Mouse (Mus musculus) thymus, postnatal 14 days (tissue): ENCODE results near the gene Myo1h.
A peak's percentile ranks its signal among the peaks of the same experiment; 100 is the strongest.

ENCODE experiments used
- DNase-seq: peaks from one replicate; pipeline ENCODE4 v3.0.0; 2021

Myo1h gene

DNA sequence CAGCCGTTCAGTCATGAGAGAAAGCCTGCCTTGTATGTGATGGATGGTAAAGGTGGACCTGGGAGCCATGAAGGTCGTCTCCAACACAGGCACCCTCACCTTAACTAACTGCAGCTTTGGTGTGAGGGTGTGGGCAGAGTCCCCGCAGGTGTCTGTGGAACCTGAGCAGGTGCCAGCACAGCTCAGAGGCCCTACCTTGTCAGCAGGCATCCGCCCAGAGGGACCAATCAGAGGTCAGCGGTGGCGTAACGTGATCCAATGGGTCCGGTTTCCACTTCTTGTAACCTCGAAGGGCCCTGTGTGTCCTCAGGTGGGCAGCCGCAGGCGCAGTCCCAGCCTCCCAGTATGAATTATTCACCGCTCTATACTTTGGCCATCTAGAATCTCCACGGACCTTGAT lies at the start of gene Myo1h:
Gene Myo1h (plus strand): TSS at position 293 of the 400 bp plus-strand sequence.
- DNase-seq, result no peak

DNA sequence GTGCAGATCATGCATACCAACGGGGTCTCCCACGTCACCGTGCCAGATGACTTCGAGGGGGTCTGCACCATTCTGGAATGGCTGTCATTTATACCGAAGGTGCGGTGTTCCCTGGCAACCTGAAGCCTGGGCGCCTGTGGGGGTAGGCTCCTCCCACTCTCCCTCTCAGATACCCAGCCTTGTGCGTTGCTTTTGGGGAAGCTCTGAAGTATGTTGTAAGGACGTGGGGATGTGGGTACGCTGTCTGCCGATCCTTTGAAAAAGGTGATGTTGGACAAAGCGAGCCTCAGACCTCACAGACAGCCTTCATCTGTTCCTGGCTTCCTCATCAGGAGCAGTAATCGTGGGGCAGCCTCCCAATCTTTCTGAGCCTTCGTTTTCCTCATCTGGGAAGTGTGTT lies 49.2 kb upstream of the Myo1h start:
- DNase-seq, result no peak

DNA sequence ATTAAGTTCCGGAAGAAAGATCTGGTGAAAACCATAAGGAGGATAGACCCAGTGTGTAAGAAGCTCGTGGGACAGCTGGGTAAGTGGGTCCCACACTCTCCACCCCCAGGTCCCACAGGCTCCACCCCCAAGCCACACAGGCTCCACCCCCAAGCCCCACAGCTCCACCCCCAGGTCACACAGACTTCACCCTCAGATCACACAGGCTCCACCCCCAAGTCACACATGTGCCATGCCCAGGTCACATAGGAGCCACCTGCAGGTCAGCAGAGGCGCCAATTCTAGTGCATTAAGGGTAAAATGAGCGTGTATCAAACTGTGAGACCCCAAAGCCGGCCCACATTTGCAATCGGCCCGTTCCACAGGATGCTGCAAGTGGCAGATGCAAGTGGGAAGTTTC lies 42.5 kb upstream of the Myo1h start:
- DNase-seq, result no peak

DNA sequence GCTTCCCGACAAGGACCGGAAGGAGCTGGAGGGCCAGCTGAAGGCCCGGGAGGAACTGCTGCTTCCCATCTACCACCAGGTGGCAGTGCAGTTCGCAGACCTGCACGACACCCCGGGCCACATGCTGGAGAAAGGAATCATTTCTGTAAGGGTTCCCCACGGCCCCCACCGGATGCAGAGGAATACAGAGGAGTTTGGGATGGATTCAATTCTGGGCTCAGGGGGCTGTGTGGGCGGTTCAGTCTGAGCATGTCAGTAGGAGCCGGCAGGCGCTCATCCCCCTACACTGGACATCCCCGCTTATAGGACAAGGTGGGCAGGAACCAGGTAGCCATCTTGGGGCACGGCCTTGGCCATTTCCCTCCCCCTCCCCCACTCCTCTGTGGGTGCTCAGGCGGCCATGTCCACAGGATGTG lies 40.8 kb upstream of the Myo1h start:
- DNase-seq, result peak; percentile 73

DNA sequence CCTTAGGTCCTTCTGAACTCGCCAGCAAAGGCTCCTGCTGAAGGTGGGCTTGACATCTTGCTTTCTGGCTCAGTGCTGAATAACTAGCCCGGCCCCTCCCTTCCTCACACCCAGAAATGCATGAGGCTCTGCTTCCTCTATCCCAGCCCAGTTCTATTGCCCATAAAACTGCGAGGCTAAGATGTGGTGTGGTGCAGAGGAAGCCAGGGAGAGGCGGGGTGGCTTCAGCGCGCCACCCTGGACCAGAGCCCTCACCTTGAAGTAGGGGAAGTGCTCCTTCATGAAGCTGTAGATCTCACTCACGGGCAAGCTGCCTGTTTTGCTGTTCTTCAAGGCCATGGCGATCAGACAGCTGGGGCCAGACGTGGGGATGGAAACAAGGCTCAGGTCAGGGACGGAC lies 29.5 kb upstream of the Myo1h start:
- DNase-seq, result no peak

GRCm38 (mm10) chr5:114261494-114261893 lies 27.5 kb upstream of the Myo1h start:
- DNase-seq, result no peak

DNA sequence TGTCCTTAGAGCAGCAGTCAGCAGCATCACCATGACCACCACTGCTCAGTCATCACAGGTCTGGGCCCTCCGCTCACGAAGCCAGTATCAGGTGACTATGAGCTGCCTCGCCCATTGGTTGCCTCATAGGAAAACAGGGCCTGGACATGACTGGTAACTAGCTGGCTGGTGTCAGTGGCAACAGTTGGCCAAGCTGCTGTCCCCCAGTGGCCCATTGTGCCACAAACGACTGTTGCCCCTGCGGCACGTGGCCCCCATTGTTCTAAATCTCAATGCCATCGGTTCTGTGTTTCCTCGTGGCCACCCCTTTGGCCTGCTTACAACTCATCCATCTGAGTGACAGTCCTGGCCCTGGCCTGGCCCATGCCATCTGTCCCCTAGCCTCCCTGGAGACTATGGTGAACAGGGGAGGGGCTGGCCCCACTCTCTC lies 24.9 kb upstream of the Myo1h start:
- DNase-seq, result no peak

- no peak for DNase-seq
Measured at GRCm38 (mm10) chr5:114264791-114265190, 24.2 kb upstream of the Myo1h start.

- DNase-seq, result no peak
Measured at GRCm38 (mm10) chr5:114268646-114269045, 20.3 kb upstream of the Myo1h start.

DNA sequence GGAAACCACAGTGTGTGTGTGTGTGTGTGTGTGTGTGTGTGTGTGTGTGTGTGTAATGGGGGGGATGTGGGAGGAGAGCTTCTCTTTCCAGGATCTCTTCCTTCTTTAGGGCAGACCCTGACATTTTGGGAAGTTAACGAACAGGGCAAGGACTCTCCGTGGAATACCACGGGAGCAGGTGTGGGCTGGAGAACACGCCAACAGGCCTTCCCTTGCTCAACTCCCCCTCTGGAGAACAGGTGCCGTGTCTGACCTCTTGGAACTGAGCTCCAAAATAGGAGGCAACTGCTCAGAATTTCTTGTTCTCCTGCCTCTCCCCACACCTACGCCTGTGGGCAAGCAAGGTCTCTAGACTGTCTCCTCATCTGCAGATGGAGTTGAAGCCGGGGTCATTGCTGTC lies 19.5 kb upstream of the Myo1h start:
- DNase-seq, result no peak

- no peak for DNase-seq
Measured at GRCm38 (mm10) chr5:114269984-114270383, 19.0 kb upstream of the Myo1h start.

DNA sequence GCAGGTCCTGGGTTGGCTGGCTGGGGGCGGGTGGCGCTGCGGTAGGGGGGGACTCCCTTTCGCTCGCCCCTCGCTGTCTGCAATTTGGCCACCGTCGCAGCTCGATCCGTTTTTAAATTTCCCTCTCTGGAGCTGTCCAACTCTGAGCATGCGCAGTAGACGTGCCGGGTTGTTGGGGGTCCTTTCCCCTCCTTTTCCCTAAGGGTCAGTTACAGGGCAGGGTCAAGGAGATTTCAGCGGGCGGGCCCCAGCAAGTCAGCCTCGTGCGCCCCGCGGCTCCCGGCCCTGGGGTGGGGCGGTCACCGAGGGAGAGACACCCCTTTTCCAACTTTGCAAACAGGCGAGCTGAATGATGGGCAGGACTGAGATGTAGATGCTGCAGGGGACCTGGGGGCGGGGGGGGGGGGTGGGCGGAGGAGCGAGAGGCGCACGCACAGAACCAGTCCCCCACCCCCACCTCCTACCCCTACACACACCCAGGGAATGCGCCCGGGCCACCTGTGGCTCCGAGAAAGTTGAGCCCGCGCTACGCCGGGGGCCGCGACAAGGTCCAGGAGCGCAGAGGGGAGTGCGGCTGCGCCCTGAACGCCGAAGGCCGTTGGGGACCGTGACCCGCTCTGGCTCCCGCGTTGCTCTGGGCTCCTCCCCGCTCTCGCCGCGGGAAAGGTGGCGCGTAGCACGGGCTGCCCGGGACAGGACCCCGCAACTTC lies 15.1 kb upstream of the Myo1h start, which contains the start of gene Foxn4:
Gene Foxn4 (minus strand): TSS at position 115 of the 710 bp plus-strand sequence.
- no peak for DNase-seq

- no peak for DNase-seq
Measured at GRCm38 (mm10) chr5:114275339-114275738, 13.6 kb upstream of the Myo1h start.

- DNase-seq, result no peak
Measured at GRCm38 (mm10) chr5:114275991-114276390, 13.0 kb upstream of the Myo1h start.

DNA sequence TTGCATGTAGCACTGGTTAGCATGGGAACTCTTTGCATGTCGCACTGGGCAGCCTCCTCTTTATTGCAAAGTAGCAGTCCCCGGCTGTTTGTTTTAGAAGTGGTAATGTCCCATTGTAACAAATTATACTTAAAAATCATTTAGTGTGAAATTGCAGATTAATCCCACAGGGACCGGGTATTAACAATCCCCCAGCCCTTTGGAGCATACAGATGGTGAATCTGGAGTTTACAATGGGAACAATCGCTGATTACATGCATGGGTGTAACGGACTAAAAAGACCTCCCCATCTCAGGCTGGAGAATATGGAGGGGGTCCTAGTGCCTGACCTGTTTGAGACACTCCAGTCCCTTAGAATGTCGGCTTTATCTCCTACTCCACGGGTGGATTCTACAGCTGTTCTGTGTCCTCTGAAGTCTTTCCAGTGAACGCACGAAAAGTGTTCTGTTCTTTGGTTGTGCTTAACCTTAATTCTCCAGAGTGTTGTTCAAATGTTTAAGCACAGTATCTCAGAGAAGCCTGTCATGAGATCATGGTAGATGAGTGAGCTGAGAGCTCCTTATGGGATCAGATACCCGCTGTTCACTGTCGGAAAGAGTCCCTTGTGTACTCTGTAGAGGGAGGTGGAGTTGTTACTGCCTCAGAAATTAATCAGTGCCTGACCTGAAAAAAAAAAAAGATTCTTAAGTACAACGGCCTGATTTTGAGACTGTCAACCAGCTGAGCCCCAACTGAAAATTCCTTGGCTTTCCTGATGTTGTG lies 9.4 kb upstream of the Myo1h start:
- no peak for DNase-seq

GRCm38 (mm10) chr5:114282346-114282745 lies 6.6 kb upstream of the Myo1h start:
- DNase-seq, result no peak

- DNase-seq, result no peak
Measured at GRCm38 (mm10) chr5:114284604-114285397, 4.2 kb upstream of the Myo1h start.

- no peak for DNase-seq
Measured at GRCm38 (mm10) chr5:114285398-114285700, 3.6 kb upstream of the Myo1h start.

DNA sequence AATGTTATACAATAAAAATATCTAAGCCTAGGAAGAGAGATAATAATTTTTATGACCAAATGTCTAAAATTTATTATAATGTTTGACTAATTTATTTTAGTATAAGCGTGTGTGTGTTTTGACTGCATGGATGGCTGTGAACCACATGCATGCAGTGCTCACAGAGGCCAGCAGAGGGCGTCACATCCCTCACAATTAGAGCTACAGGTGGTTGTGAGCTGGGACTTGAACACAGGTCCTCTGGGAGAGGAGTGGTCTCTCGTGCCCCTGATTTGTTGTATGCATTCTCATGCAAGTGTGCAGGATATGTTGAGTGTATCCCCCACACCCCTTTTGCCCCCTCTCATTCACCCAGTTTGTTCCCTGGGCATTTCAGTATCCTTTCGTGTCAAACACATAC lies 2.9 kb upstream of the Myo1h start:
- DNase-seq, result no peak

- no peak for DNase-seq
Measured at GRCm38 (mm10) chr5:114286872-114287571, 1.9 kb upstream of the Myo1h start.

GRCm38 (mm10) chr5:114288396-114288795 lies 570 bp upstream of the Myo1h start:
- DNase-seq, result no peak

- no peak for DNase-seq
Measured at GRCm38 (mm10) chr5:114290004-114290403, 1.0 kb downstream of the Myo1h start.
